Mouse (Mus musculus) gastrocnemius, adult 18-20 months (tissue): ENCODE data around the gene Stard8. TPM values are rescaled to one million over a fixed set of nuclear protein-coding genes. Genes with fewer than 3 reads are reported as not detected.
A peak's percentile ranks its signal among the peaks of the same experiment; 100 is the strongest.
"Not testable (repeated sequence)": the region's sequence is repeated elsewhere in the genome, so short reads cannot be mapped to it uniquely, and the experiment has no call there.

Experiments
- DNase-seq: peaks from one replicate; pipeline ENCODE4 v3.0.0; 2021; ENCODE audit warnings: low spot score
- long read RNA-seq, 2 experiments: library from polyadenylated mRNA; stranded (forward); transcript quantifications; one replicate each; pipeline ENCODE4 v2.0.0; 2021
- total RNA-seq, 2 experiments: library from RNA; stranded (reverse); gene quantifications; 2 replicates each; pipeline ENCODE4 v1.2.3; 2021

Gene Stard8
- total RNA-seq, result 10 to 100 TPM; 11.1 to 12.2 TPM
- long read RNA-seq, experiment 1, full-length matches to known transcripts, result 3 of 7 reads
- long read RNA-seq, experiment 1, partial matches to known transcripts, result 1 of 7 reads
- long read RNA-seq, experiment 1, other reads (novel, unspliced or antisense), result 3 of 7 reads
- long read RNA-seq, experiment 2, full-length matches to known transcripts, result 2 of 11 reads
- long read RNA-seq, experiment 2, partial matches to known transcripts, result 2 of 11 reads
- long read RNA-seq, experiment 2, other reads (novel, unspliced or antisense), result 7 of 11 reads

DNA sequence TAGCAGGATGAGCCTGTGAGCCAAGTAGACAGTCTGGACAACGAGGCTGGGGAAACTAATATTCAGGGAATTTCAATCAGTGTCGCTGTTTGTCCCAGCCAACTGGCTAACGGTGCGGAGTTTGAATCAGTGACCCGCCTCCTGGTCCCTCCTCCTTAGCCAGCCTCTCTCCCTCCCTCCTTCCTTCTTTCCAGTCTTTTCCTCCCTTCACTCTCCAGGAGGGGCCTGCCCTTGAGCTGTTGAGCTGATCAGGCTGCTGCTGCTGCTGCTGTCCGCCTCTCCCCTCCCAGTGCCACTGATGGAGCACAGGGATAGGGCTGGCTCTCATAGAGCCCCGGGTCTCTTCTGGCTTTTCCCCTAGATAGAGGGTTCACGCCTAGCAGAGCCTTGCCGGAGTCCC, at the start of gene Stard8:
TSS of gene Stard8 (plus strand) at position 203 of the 400 bp plus-strand sequence.
- no peak for DNase-seq

GRCm38 (mm10) chrX:98953941-98954340, 49.1 kb upstream of the Stard8 start:
- no peak for DNase-seq

DNA sequence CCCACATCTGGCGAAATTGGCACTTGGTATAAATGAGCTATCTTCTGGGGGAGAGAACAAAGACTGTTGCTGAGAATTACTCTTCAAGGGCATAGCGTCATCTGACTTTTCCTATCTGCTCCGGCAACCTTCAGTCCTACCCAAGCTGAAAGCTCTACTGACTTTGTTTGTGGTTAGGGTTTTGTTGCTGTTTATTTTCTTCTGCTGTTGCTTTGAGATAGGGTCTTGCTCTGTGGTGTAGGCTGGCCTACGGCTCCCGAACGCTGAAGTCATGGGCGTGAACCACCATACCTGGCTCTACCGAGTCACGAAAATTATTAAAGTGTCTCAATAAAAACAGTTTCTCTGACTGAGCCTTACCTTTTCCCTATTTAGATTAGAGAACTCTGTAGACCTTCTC, 44.8 kb upstream of the Stard8 start:
- no peak for DNase-seq

DNA sequence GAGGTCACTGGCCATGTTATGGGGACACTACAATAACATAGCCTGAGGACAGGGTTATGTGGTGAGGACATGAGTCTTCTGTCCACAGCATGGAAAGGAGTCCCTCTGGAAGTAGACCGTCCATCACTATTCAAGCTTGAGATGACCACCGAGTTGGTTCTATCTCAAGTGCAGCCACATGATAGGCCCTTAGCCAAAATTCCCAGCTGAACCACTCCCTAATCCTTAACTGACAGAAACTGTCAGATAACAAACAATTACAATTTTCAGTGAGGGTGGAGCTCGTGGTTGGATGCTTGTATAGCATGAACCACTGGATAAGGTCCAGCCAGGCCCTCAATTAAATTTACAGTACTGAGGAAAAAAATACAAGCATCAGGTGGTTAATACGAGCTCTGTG, 44.0 kb upstream of the Stard8 start:
- DNase-seq, result no peak

DNA sequence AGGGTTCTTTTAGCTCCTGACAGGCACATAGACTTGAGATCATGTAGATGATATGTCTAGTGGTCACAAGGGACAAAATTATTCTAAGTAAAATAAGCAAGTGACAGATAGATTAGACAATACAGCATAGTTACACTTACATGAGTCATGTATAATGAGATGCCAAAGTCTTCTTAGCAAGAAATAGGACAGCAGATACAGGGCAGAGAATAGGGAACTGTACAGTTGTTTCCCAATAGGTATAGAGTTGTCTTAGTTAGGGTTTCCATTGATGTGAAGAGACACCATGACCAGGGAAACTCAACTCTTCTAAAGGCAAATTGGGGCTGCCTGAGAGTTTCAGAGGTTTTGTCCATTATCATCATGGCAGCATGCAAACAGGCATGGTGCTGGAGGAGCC, 39.3 kb upstream of the Stard8 start:
- no peak for DNase-seq

DNA sequence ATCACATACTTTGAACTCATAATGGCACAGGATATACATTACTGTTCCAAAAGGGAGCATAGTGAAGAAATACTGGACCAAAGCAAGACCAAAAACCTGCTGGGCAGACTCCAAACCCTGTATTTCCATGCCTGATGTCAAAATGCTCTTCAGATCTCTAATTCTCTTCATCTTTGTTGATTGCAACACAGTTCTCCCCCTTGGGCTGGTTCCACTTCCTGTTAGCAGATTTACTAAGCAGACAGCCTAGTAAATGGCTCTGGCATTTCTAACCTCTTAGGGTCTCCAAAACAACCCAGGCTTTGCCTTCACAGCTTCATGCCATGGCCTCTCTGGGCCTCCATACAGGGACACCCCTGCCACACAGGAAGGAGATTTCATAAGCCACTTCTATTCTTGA, 38.5 kb upstream of the Stard8 start:
- DNase-seq, result no peak

- DNase-seq, result not testable (repeated sequence)
These were observed 16.4 kb upstream of the Stard8 start for GRCm38 (mm10) chrX:98986611-98987010.

- DNase-seq, result peak; percentile 62
These were observed 13.5 kb upstream of the Stard8 start for GRCm38 (mm10) chrX:98989574-98989973.

DNA sequence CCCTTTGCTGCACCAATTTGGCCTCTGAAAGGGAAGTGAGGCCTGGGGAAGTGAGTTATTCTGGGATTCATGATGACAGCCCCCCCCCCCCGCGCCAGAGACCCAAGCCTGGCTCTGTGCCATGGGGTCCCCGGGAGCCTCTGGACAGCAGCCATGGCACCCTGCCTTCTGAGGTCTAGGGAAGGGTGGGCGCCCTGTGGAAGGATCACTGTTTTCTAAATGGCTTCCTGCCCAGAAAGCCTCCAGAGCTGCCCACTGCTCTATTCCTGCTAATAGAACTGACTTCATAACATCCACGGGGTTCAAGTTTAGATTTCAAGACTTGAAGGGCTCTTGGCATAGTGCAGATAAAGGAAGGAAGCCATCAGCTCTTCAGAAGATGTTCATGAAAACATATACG, 983 bp upstream of the Stard8 start:
- DNase-seq, result no peak

- no peak for DNase-seq
These were observed 7.5 kb downstream of the Stard8 start for GRCm38 (mm10) chrX:99010581-99010980.

DNA sequence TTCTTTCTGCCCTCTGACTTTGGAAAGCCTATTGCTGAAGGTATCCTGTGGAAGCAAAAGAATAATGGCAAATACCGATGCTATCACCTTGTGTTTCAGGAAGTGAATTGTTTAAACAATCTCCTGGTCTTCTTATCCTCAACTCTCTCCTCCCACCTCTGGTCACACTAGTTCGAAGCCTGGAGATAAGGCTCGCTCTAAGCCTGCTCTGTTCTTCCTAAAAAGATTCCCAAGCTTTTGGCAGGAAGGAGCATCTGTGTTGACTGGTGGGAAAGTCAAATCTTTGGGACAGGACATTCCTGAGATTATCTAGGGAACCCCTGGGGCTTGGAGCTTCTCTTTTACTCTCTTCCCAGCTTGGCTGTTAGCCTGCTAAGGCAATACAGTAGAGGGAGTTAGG, 8.2 kb downstream of the Stard8 start:
- DNase-seq, result no peak

DNA sequence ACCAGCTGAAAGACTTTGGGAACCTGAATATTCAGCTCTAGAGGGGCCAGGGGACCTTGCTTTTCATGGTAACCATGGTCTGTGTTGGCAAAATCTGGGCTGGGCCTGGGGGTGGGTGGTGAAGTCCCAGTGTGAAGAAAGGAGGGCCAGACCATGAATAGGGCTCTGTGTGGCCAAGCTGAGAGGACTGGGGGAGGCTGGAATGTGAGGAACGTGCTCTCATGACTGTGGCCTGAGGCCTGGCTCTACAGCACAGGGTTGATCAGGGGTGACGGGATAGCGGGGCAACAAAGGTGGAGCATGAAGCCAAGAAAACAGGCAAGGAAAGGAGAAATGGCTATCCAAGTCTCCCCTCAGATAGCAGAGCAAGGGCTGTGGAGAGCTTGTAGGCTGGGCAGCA, 9.4 kb downstream of the Stard8 start:
- DNase-seq, result no peak

DNA sequence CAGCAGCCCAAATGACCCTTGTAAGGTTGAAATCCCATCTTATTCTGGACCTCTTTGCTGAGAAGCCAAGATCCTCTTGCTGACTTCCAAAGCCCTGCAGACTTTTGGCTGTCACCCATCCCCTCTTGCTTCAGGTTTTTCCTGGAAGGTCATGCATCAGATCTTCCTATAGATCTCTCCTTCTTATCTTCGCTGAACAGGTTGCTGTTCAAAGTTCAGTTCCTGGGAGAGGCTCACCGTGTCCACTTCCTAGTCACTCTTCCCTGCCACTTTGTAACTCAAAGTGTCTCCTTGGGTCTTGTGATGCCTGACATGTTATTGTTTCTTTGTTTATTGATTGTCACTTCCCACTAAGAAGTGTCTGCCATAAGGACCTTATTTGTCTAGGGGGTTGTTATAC, 12.7 kb downstream of the Stard8 start:
- no peak for DNase-seq

GRCm38 (mm10) chrX:99016987-99017386, 13.9 kb downstream of the Stard8 start:
- no peak for DNase-seq

DNA sequence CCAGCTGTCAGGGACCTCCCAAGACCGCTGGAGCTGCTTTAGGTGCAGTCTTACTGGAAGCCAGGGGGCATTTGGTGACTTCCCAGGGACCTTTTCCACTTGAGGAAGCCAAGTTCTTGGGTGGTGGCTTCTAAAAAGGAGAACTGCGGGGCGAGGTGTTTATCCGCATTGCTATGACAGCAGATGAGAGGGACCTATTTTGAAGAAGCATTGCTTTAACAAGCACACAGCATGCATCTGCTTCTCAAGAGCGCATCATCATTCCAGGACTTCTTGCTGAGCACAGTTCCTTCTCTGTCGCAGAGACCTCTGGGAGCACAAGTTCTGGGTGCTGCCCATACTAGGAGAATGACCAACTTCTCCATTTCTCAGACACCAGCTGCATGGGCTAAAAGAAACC, 14.8 kb downstream of the Stard8 start:
- DNase-seq, result no peak

- no peak for DNase-seq
These were observed 16.3 kb downstream of the Stard8 start for GRCm38 (mm10) chrX:99019303-99019702.

- DNase-seq, result no peak
These were observed 17.2 kb downstream of the Stard8 start for GRCm38 (mm10) chrX:99020215-99020614.

DNA sequence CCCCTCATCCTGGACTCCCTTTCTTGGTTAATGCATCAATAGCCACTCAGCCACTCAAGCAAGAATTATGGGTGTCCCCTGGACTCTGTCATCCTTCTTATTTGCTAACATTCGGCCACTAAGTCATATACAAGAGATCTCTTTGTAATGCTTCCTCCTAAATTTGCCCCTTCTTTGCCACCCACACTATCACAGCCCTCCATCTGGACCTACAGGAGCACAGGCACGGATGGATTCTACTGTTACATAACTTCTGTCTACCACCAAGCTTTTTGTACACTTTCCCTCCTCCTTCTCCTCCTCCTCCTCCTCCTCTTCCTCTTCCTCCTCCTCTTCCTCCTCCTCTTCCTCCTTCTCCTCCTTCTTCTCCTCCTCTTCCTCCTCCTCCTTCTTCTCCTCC, 18.5 kb downstream of the Stard8 start:
- DNase-seq, result no peak

DNA sequence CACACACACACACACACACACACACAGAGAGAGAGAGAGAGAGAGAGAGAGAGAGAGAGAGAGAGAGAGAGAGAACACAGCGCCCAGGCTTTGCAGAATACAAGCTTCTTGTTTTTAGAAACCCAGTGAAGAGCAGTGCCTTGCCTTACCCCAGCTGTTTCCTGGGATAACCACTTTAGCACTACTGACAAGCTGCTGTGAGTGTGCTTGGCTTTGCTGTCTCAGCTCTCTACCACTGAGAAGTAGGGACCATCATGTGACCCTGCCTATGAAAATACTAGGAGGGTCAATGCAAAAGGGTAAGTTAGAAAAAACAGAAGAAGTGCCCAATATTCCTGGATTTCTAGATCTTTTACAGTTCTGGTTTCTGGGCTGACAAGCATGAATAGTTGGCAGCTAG, 20.9 kb downstream of the Stard8 start:
- DNase-seq, result no peak

GRCm38 (mm10) chrX:99035407-99035806, 32.4 kb downstream of the Stard8 start:
- DNase-seq, result no peak

GRCm38 (mm10) chrX:99042451-99042951, 39.5 kb downstream of the Stard8 start:
- peak; percentile 86 for DNase-seq

DNA sequence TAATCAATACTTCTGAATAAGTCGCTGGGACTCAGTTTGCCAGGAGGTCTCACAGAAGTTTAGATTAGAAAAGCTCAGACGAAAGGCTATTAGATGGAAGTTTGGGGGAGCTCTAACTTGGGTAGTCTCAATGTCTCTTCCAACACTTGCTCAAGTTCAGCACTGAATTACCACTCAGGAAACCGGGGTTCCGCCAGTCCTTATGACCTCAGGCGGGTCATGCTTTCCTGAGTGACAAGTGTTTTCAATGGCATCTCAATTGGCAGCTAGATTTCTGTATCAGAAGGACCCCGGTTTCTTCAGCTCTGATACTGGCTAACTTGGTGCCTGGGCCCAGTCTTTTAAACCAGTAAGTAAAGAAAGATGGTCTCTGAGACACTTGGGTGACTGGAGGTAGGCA, 40.2 kb downstream of the Stard8 start:
- DNase-seq, result no peak

DNA sequence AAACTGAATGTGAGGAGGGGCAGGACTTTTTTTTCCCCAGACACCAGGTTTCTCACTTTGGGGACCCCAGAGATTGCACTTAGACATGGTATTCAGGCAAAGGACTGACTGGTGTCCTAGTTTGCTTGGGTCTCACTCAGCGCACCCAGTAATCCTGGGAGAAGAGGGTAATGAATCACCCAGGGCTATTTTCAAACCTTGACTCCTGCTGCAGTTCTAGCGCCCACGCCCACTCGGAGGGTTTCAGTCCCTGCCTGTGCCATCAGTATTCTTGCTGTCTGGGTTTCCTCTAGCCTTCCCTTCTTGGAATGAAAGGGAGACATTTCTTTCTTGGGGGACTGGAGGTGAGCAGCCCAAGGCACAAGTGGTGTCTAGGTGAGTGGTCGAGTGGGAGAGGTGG, 40.7 kb downstream of the Stard8 start:
- no peak for DNase-seq

GRCm38 (mm10) chrX:99045315-99045714, 42.3 kb downstream of the Stard8 start:
- DNase-seq, result no peak
